Comparison of ENCODE assay signal across 14 mouse cellular contexts in the genomic region with DNA sequence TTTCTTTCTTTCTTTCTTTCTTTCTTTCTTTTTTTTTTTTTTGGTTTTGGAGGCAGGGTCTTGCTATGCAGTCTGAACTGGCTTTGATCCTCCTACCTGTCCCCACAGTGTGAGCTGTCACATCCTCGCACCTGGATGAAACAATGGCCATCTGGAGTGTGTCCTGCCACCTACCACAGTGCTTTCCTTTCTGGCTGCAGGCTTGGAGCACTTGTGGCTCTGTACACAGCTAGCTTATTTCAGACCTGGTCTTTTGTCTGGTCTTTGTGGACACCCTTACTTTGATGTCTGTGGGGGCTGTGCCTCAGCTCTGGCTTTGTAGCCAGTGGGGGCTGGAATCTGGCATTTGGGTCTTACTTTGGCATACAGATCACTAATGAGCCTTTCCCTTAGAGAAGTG. TPM values are rescaled to one million over a fixed set of nuclear protein-coding genes. Genes with fewer than 3 reads are reported as not detected.
"Had no signal": no experiment of that assay in that cellular context is flagged by ENCODE, and none has a peak within 500 bp of the region (broad histone marks: within the 10 kb centered on the region; RNA-seq: fewer than 3 reads in every experiment).

No protein-coding gene starts in this region.

- H3K9me3 ChIP-seq: liver, embryonic 13.5 days had no signal

- DNase-seq: kidney, postnatal 10 days; kidney, postnatal 36 days; layer of hippocampus, postnatal 36 days; liver, embryonic 13.5 days; lung, adult 2 months; lung, postnatal 14 days; lung, postnatal 4 days; midbrain, embryonic 14.5 days; thymus, adult 18-20 months; thymus, postnatal 36 days had no signal

- H3K27ac ChIP-seq: left cerebral cortex, adult 2 months; liver, embryonic 13.5 days had no signal

- H3K4me3 ChIP-seq: left cerebral cortex, adult 2 months; liver, embryonic 13.5 days had no signal

RNA-seq across cellular contexts. Expression of a gene that starts 16.4 kb away (rescaled TPM):
- polyA plus RNA-seq: limb, embryonic 11.5 days; liver, embryonic 16.5 days; stomach, embryonic 16.5 days had no signal
